Mouse (Mus musculus) testis, postnatal 14 days (tissue): ENCODE measurements around the gene Nectin1.

Experiments
- DNase-seq: peaks from one replicate; pipeline ENCODE4 v3.0.0; 2021; ENCODE audit warnings: low spot score

The Nectin1 gene

DNA sequence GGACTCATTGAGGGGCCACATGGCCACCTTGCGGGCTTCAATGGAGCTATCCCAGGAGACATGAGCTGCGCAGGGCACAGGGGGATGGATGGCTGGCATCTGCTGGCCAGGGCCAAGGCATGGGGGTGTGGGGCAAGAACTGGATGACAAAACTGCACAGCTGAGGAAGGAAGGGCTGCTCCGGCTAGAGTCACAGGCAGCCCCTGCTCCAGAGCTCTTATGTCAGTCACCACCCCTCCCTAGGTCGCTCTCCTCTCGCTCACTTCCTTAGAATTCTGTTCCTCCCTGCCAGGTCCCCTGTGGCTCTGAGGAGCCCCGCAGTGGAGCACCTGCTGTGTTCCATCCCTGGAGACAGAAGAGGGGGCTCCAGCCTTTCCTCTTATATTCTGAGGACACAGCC is 63.8 kb downstream of the Nectin1 start:
- no peak for DNase-seq

GRCm38 (mm10) chr9:43808099-43808498 is 64.3 kb downstream of the Nectin1 start:
- DNase-seq = no peak

- no peak for DNase-seq
These were observed 64.8 kb downstream of the Nectin1 start for GRCm38 (mm10) chr9:43808546-43808945.

DNA sequence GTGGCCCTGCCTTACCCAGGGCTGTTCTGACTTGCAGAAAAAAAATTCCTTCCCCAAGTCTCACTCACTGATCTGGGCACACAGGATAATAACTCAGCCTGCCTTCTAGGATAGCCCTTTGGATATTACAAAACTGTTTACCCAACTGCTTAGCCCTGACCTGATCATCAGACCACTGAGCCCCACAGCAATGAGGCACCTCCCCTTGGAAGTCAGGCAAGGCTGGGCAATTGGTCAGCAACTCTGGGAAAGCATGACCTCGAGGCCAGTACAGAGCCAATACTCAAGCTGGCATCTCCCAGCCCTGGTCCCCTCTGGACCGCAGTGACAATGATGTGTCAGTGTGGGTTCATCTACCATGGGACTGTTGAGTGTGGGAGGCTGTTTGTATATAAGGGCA is 69.4 kb downstream of the Nectin1 start:
- no peak for DNase-seq

DNA sequence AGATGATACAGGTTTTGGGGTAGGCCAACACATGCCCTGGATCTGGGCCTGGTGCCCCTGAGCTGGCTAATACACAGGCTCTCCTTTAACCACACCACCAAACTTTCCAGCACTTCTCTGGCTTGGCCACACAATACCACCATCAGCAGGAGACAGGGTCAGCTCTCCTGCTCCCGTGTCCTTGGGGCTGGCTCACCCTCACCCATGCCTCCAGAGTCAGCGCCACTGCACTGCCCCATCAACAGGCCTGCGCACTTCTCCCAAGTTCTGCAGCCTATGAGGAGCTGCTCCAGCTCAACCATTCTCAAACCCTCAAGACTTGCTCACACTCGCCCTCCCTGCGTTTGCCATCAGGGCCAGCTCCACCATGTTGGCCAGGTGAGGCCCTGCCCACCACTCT is 78.4 kb downstream of the Nectin1 start:
- DNase-seq = no peak

GRCm38 (mm10) chr9:43825178-43825577 is 81.4 kb downstream of the Nectin1 start:
- DNase-seq = no peak

DNA sequence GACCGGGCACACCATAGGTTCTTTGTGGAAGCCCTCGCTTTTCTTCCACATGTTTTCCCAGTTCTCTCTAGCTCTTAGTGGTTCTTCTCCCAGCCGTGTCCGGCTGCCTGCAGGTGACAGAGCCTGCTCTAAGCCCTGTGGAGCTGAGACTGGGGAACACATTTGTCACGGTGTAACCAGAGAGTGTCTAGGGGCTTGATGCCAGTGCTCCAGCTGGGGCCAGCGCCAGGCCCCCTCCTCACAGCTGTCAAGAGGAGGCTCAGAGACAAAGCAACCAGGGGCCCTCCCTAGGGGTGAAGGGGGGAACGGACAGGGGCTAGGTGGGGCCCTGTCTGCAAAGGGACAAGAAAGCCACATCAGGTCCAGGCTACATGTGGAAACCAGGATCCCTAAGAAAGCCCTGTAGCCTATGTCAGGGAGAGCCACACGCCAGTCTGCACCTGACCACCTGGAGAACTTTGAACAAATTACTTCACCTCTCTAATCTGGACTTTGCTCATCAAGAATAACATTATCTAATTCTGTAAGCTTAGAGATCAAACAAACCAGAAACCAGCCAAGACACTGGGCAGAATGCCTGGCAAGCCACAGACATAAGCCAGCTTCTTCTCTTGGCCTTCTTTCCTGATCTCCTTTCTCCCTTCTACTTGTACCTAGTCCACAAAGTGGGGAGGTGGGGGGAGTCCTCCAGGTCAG is 82.9 kb downstream of the Nectin1 start:
- no peak for DNase-seq

GRCm38 (mm10) chr9:43827593-43827992 is 83.8 kb downstream of the Nectin1 start:
- DNase-seq = no peak

DNA sequence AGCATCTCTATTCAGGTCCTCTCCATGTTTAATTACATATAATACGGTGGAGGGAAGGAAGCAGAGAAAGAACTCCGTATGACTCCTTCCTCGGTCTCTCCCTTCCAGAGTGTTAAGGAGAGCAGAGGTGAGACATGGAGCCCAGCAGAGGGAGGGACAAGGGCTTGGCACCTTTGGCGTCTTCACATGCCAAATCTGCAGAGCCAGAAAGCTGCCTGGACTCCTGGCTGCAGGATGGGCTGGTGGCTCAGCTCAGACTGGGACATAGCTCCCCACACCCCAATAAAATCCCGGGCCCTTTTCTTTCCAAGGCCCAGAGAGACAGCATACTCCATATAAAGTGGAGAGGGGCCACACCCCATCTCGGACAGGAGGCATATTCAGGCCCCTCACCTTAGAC is 85.2 kb downstream of the Nectin1 start:
- no peak for DNase-seq

- DNase-seq = no peak
These were observed 89.4 kb downstream of the Nectin1 start for GRCm38 (mm10) chr9:43833232-43833631.

- DNase-seq = no peak
These were observed 90.5 kb downstream of the Nectin1 start for GRCm38 (mm10) chr9:43834283-43834682.

DNA sequence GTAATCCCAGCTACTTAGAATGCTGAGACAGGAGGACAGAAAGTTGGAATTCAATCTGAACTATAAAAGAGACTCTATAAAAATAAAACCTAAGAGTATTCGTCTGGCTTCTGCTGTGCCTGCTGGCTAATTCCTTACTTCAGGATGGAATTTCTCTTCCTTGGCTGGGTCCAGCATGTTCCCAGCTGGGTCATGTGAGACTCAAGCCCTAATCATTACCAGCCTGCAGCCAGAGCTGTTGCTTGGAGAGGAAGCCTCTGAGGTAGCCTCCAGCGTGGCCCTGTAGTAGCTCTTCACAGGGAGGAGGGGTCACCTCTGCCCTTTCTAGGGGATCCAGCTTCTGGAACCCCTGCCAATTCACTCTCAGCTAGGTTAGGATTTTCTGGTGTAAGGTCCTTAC is 94.8 kb downstream of the Nectin1 start:
- no peak for DNase-seq

GRCm38 (mm10) chr9:43842921-43843577 is 99.3 kb downstream of the Nectin1 start:
- no peak for DNase-seq

- DNase-seq = no peak
These were observed 99.9 kb downstream of the Nectin1 start for GRCm38 (mm10) chr9:43843711-43844127.

DNA sequence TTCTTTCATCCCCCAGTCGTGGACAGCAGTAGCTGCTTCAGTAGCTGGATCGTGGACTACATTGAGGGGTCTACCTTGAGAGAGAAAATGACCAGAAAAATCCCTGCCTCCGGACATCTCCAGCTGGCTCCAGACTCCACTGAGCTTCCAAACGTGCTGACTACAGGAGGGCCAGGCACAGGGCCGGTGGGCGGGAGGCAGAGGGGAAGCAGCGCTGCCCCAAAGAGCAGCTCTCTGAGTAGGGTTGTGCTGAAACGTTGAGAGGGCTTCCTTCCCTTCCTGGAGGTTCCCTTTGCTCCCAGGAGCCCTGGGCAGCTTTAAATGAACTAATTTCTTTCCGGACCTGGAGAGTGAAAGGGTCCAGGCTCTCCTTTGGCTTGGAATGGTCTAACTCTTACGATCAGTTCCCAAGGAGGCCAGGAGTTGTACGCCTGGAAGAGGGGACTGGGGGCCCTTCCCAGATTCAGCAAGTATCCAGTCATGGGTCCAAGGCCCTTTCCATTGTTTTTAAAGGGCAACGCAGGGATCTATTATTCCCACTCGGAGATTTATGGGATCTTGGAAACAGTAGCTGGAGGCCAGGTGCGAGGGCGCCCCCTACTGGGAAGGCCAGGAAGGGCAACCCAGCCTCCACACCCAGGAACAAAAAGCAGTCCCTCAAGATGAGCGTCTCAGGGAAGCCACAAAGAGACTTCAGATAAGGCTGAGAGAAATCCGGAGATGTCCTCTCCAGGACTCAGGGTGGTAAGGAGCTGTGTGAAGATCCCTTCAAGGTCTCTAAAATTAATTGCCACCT is 102.1 kb downstream of the Nectin1 start:
- peak; percentile 32 for DNase-seq

GRCm38 (mm10) chr9:43847861-43848260 is 104.1 kb downstream of the Nectin1 start:
- DNase-seq = no peak

DNA sequence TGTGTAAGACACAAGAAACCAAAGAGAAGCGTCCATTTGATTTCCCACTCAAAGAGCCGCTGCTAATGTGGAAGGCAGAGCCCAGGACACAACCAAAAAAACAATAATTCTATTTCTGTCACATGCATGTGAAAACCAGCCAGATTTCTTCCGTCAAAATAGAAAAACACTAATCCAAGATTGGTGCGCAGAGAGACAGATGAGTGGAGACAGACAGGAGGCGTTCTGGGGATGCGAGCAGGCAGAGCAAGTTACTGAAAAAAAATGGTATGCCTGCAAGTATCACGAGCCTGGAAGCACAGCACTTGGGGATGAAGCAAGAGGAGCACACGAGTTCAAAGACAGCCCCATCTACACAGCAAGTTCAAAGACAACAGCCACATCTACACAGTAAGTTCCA is 106.5 kb downstream of the Nectin1 start:
- DNase-seq = no peak

GRCm38 (mm10) chr9:43851154-43851553 is 107.4 kb downstream of the Nectin1 start:
- DNase-seq = no peak

DNA sequence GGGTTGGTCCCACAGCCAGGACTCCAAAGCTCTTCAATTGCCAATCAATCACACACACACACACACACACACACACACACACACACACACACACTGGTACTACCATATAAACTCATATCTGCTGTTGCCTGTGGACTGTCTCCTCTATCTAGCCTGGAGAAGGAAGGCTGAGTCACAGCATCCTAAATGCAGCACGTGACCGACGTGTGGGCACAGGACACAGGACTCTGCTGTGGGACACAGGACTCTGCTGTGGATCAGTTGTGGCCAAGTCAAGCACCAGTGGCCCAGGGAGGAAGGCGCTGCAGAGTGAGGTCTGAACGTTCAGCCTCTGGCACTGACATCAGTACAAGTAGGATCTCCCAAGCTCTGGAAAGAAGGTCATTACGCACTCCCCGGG is 112.1 kb downstream of the Nectin1 start:
- no peak for DNase-seq
